Mouse (Mus musculus) testis, adult 2 months (tissue): ENCODE results near the gene Pdrg1. TPM values are rescaled to one million over a fixed set of nuclear protein-coding genes. Genes with fewer than 3 reads are reported as not detected.
A peak's percentile ranks its signal among the peaks of the same experiment; 100 is the strongest.

Experiments used
- H3K27ac ChIP-seq: fragments of 200-500 bp; 2 replicates; pipeline ENCODE4 v1.5.1; 2012; ENCODE audit warnings: low read depth, low read length; ENCODE audit not compliant: control insufficient read depth, insufficient read depth
- H3K27me3 ChIP-seq: fragments of 200-500 bp; 2 replicates; pipeline ENCODE4 v1.6.1; 2012; ENCODE audit warnings: mild to moderate bottlenecking, low read length, moderate library complexity; ENCODE audit not compliant: control insufficient read depth, insufficient read depth
- H3K36me3 ChIP-seq: fragments of 200-500 bp; 2 replicates; pipeline ENCODE4 v1.6.1; 2012; ENCODE audit warnings: mild to moderate bottlenecking, low read length; ENCODE audit not compliant: control insufficient read depth, insufficient read depth
- H3K4me1 ChIP-seq: fragments of 200-500 bp; 2 replicates; pipeline ENCODE4 v1.6.1; 2012; ENCODE audit warnings: low read length; ENCODE audit not compliant: control insufficient read depth, insufficient read depth
- H3K4me3 ChIP-seq: fragments of 200-500 bp; 2 replicates; pipeline ENCODE4 v1.5.1; 2012; ENCODE audit warnings: low read depth, mild to moderate bottlenecking, low read length, moderate library complexity, mixed read lengths; ENCODE audit not compliant: control insufficient read depth
- CTCF ChIP-seq: fragments of 200-500 bp; IDR thresholded peaks from 2 replicates; pipeline ENCODE4 v1.5.1; 2012; ENCODE audit warnings: low read depth, mild to moderate bottlenecking, inconsistent platforms, low read length, moderate library complexity; ENCODE audit not compliant: control insufficient read depth, insufficient read depth, insufficient replicate concordance
- POLR2A ChIP-seq: fragments of 200-500 bp; IDR thresholded peaks from 2 replicates; pipeline ENCODE4 v1.6.1; 2012; ENCODE audit warnings: low read depth, mild to moderate bottlenecking, inconsistent platforms, low read length, moderate library complexity; ENCODE audit not compliant: control insufficient read depth
- polyA plus RNA-seq: library from polyadenylated mRNA; depleted of rRNA; stranded (reverse); fragments of >200 nt; gene quantifications from 2 replicates; pipeline ENCODE4 v1.2.3, GENCODE M21; 2012

The Pdrg1 gene
- polyA plus RNA-seq, 1 experiment: 22.0 TPM

DNA sequence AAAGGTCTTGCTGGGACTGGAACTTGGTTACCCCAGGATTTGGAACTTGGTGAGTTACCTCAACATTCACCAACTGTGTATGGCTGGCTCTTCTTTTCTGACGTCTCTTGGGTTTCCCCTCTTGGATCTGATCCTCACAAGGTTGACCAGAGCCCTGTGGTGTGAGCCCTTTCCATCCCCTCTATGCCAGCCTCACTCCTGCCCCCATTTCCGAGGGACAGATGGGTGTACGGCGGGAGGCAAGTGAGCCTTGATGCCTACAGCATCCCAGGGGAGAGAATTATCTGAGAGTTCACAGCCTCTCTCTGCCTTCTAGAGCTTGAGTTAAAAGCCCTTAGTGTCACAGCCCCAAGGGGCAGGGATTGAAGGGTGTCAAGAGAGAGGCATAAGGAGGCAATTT lies 12.3 kb upstream of the Pdrg1 start:
- TF ChIP-seq CTCF (no peak), POLR2A (no peak)
- Histone ChIP-seq H3K36me3 (no peaks in the 10 kb centered on the region), H3K27me3 (no peaks in the 10 kb centered on the region), H3K4me1 (peaks cover 10% of the 10 kb centered on the region), H3K4me3 (no peak overlapping the region), H3K27ac (no peak overlapping the region)

DNA sequence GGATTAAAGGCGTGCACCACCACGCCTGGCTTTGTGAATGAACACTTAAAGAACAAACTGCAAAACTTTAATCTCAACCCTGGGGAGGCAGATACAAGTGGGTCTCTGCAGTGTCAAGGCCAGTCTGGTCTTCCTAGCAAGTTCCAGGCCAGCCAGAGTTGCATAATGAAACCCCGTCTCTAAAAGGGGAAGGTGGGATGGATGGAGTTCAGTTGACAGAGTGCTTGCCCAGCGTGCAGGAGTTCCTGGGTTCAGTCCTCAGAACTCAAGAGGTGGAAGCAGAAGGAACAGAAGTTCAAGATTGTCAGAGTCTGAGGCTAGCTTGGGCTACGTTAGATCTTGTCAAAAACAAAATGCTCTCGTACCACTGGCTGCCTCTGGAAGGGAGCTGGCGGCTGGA lies 10.8 kb upstream of the Pdrg1 start:
- Histone ChIP-seq H3K4me1 (peaks cover under 1% of the 10 kb centered on the region; the same call in 1 of the 2 replicates), H3K27me3 (no peaks in the 10 kb centered on the region)
- TF ChIP-seq POLR2A: no peak
- no peak for TF ChIP-seq CTCF

DNA sequence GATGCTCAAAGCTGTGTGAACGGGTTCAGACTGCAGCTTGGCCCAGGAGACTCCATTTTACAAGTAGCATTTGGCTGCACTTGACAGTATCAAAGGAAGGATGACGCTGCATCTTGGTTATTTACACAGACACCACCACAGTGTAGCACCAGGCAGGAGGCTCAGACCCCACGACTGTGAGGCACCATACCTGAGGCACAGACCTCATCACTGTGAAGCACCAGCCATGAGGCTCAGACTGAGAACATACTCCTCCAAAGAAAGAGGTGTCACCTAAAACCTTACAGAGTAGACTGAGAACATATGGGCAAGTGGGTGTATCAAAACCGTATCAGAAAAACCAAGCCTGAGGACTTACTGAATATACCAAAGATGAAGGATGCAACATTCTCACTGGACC lies 7.6 kb upstream of the Pdrg1 start:
- Histone ChIP-seq H3K27me3 (no peaks in the 10 kb centered on the region), H3K4me1 (no peaks in the 10 kb centered on the region), H3K4me3 (no peak overlapping the region), H3K27ac (no peak overlapping the region), H3K36me3 (no peaks in the 10 kb centered on the region)
- TF ChIP-seq POLR2A (no peak), CTCF (no peak)

More for the DNA sequence above, 10.8 kb upstream of the Pdrg1 start:
- no peaks in the 10 kb centered on the region for H3K36me3 ChIP-seq
- no peak overlapping the region for H3K27ac ChIP-seq
- H3K4me3 ChIP-seq: no peak overlapping the region

DNA sequence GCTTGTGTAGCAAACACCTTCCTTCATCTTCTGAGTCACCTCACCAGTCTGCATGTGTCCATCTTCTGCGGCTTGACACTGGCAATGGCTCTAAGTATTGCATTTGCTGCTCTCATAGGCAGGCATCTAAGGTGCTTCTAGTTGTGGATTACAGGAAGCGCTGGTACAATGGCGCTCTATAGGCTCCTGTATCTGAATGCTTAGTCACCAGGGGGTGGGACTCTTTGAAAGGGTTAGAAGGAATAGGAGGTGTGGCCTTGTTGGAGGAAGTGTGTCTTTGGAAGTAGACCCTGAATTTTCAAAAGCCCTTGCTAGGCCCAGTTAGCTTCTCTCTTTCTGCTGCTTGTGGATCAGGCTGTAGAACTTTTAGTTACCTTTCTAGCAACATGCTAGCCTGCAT lies 5.9 kb upstream of the Pdrg1 start:
- no peak overlapping the region for H3K4me3 ChIP-seq
- TF ChIP-seq POLR2A (no peak), CTCF (no peak)
- H3K27ac ChIP-seq: no peak overlapping the region
- no peaks in the 10 kb centered on the region for H3K27me3 ChIP-seq
- H3K4me1 ChIP-seq: no peaks in the 10 kb centered on the region
- no peaks in the 10 kb centered on the region for H3K36me3 ChIP-seq

DNA sequence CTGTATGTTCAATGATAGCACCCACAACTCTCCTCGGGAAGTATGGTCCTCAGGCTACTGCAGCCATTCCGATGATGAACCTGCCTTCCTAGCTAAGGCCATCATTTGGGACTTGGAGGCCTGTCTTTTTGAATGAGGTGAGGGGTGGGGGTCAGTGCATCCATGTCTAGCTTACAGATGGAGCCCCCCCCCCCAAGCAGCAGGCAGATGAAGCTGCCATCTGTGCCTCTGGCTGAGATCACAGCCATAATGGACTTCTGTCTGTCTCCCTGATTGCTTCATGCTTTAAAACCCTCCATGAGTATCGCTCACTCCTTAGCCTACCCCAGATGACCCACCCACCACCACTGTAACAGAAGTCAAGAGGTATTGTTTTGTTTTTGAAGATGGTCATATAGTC lies 4.1 kb upstream of the Pdrg1 start:
- Histone ChIP-seq H3K4me1 (peaks cover 2% of the 10 kb centered on the region; the same call in 1 of the 2 replicates), H3K4me3 (no peak overlapping the region), H3K27ac (no peak overlapping the region), H3K27me3 (no peaks in the 10 kb centered on the region), H3K36me3 (no peaks in the 10 kb centered on the region)
- TF ChIP-seq POLR2A (no peak), CTCF (no peak)

DNA sequence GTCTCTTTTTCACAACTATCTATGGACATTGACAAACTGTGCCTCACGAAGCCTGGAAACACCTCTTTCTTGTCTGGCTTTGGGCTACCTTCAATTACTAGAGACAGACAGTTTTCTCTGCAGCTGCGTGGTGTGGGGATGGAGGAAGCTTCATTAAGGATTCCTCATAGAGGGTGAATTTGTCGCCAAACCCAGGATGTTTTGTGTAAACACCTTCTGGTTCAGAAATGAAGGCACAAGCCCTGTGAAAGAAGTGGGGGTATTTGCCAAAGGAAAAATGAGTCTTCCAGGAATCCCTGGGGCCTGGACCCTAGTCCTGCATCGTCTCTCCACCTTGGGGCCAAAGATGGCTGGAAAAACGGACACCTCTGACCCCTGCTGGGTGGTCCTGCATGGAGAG lies 1.6 kb upstream of the Pdrg1 start:
- no peak for TF ChIP-seq CTCF
- no peak for TF ChIP-seq POLR2A
- H3K27me3 ChIP-seq: no peaks in the 10 kb centered on the region
- peaks cover 2% of the 10 kb centered on the region for H3K36me3 ChIP-seq

DNA sequence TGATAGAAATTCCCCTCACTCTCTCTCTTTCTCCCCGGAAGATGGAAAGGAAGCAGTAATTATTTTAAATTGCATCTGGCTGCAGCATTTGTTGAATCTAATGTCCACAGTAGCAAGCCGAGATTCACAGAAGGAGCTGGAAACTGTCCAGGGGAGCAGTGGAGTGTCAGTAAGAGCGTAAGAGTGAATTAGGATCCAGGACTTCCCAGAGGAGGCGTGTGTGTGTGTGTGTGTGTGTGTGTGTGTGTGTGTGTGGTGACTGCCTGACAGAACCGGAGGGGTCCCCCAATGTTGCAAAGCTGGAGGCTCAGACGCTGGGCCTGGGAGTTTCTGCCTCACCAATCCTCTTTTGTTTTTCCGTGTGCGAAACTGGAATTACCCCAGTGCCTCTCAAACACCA lies 577 bp upstream of the Pdrg1 start:
- peaks cover 2% of the 10 kb centered on the region; the same call in 1 of the 2 replicates for H3K4me1 ChIP-seq
- peak overlapping the region; percentile 10 for H3K4me3 ChIP-seq
- peaks cover 2% of the 10 kb centered on the region for H3K36me3 ChIP-seq
- no peaks in the 10 kb centered on the region for H3K27me3 ChIP-seq
- H3K27ac ChIP-seq: no peak overlapping the region
- no peak for TF ChIP-seq CTCF
- no peak for TF ChIP-seq POLR2A

More for the DNA sequence above, 1.6 kb upstream of the Pdrg1 start:
- no peak overlapping the region for H3K4me3 ChIP-seq
- peaks cover 2% of the 10 kb centered on the region; the same call in 1 of the 2 replicates for H3K4me1 ChIP-seq
- no peak overlapping the region for H3K27ac ChIP-seq

DNA sequence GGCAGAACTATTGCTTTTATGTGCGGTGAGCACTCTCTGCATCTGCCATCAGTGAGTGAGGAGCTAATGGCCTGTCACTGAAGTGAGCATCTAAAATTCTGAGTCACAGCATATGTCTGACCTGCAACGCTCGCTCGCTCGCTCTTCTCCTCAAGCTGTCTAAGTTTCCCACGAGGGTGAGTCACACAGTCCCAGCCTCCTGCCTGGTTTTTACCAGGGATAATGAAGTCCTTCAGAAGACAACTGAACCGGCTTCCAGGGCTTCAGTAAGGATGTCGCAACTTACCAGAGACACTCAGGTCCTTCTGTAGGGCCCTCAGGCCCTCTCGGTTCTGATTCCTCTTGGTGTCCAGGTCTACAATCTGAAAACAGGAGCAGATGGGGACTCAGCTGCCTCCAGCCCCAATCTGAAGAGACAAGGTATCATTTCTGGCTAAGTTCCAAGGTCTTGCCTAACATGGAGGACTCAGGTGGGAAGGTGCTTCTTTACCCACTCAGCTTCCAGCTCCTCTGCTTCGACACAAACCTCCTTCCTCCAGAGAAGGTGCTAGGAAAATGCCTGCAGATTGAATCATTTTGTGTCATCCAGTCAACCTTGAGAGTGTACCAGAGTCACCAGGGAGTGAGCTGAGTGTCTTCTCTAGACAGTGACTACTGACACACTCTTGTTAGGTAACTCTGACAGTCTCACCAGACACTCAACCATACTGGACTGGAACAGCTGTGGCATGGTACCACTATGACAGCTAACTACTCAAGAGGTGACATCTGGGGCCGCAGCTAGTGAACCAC lies 1.3 kb downstream of the Pdrg1 start:
- no peak for TF ChIP-seq CTCF
- TF ChIP-seq POLR2A: no peak
- peaks cover 2% of the 10 kb centered on the region; the same call in 1 of the 2 replicates for H3K4me1 ChIP-seq
- peak overlapping the region; percentile 30 for H3K4me3 ChIP-seq
- no peak overlapping the region for H3K27ac ChIP-seq
- no peaks in the 10 kb centered on the region for H3K27me3 ChIP-seq
- H3K36me3 ChIP-seq: peaks cover 2% of the 10 kb centered on the region
